Mouse (Mus musculus) hindbrain, embryonic 13.5 days (tissue): ENCODE results near the gene Szt2. TPM values are rescaled to one million over a fixed set of nuclear protein-coding genes. Genes with fewer than 3 reads are reported as not detected.

Source experiments
- ATAC-seq: fragments of 200-750 bp; cut with Nextera tagmentation; 2 replicates; pipeline ENCODE4 v1.8.0; 2017; ENCODE audit warnings: moderate TSS enrichment; ENCODE audit not compliant: low FRiP score
- H3K27ac ChIP-seq: fragments of 300-500 bp; sonication (generic); 2 replicates; pipeline ENCODE4 v1.5.1; 2015; ENCODE audit warnings: inconsistent platforms, mild to moderate bottlenecking, moderate library complexity
- H3K27me3 ChIP-seq: fragments of 300-500 bp; sonication (generic); 2 replicates; pipeline ENCODE4 v1.6.1; 2015; ENCODE audit warnings: mild to moderate bottlenecking, inconsistent platforms
- H3K36me3 ChIP-seq: fragments of 300-500 bp; sonication (generic); 2 replicates; pipeline ENCODE4 v1.6.1; 2015; ENCODE audit warnings: mild to moderate bottlenecking, inconsistent platforms
- H3K4me1 ChIP-seq: fragments of 300-500 bp; sonication (generic); replicated peaks from 2 replicates; pipeline ENCODE4 v1.6.1; 2015; ENCODE audit warnings: inconsistent platforms
- H3K4me2 ChIP-seq: fragments of 300-500 bp; sonication (generic); 2 replicates; pipeline ENCODE4 v1.6.1; 2015; ENCODE audit warnings: inconsistent platforms, mild to moderate bottlenecking, moderate library complexity
- H3K4me3 ChIP-seq: fragments of 300-500 bp; sonication (generic); 2 replicates; pipeline ENCODE4 v1.5.1; 2015; ENCODE audit warnings: mild to moderate bottlenecking, inconsistent platforms
- H3K9ac ChIP-seq: fragments of 300-500 bp; sonication (generic); 2 replicates; pipeline ENCODE4 v1.6.1; 2015; ENCODE audit warnings: mild to moderate bottlenecking, inconsistent platforms
- H3K9me3 ChIP-seq: fragments of 300-500 bp; sonication (generic); 2 replicates; pipeline ENCODE4 v1.6.1; 2016; ENCODE audit warnings: inconsistent platforms
- WGBS: fragments of 180-500 bp; shearing (Covaris S2); methylation state at CpG from one replicate; pipeline ENCODE4 v1.1.7; 2015; 5-methylcytosine and 5-hydroxymethylcytosine counted together
- polyA plus RNA-seq: library from polyadenylated mRNA; unstranded; fragments of >200 nt; fragmentation: Nextera tagmentation; extraction: Ambion mirVana; gene quantifications from 2 replicates; pipeline ENCODE4 v1.2.1, GENCODE M21; 2015

Gene Szt2
- polyA plus RNA-seq, 1 experiment from 2014 or later, result 10.6 TPM

- 73% methylated on average over 13 of the region's 13 CpGs for WGBS
- no peak overlapping the region for H3K4me3 ChIP-seq
- no peak overlapping the region for H3K4me2 ChIP-seq
- no peaks in the 10 kb centered on the region for H3K36me3 ChIP-seq
- peak; percentile 49; the same call in 1 of the 2 replicates for ATAC-seq
- no peak overlapping the region for H3K9ac ChIP-seq
- H3K27me3 ChIP-seq, result no peaks in the 10 kb centered on the region
- no peak overlapping the region for H3K27ac ChIP-seq
- no peaks in the 10 kb centered on the region for H3K9me3 ChIP-seq
- 0 out of 2 replicates have a peak, but pooled peaks cover 6% of the 10 kb centered on the region for H3K4me1 ChIP-seq
Measured at GRCm38 (mm10) chr4:118347529-118348309, 61.4 kb downstream of the Szt2 start.

DNA sequence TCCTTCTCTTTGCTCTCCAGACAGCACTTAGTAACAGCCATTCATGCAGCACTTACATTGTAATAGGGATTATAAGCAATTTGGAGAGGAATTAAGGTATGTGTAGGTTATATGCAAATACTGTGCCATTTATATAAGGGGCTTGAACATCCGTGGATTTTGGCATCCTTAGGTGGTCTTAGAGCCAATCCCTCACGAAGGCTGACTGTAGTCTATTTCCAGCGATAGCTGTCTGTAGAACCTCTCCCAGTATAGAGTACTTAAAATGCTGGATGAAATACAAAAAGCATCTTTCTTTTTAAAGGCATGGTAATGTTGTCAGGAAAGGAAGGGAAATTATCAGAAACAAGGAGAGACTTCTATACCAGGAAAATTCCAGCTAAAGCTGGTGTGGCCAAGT, 67.6 kb downstream of the Szt2 start:
- H3K4me1 ChIP-seq, result no peaks in the 10 kb centered on the region
- ATAC-seq, result no peak
- no peak overlapping the region for H3K4me2 ChIP-seq
- H3K9ac ChIP-seq, result no peak overlapping the region
- WGBS, result 87% methylated on average over 3 of the region's 3 CpGs
- no peaks in the 10 kb centered on the region for H3K9me3 ChIP-seq
- no peaks in the 10 kb centered on the region for H3K36me3 ChIP-seq
- H3K27ac ChIP-seq, result no peak overlapping the region
- no peaks in the 10 kb centered on the region for H3K27me3 ChIP-seq
- H3K4me3 ChIP-seq, result no peak overlapping the region

DNA sequence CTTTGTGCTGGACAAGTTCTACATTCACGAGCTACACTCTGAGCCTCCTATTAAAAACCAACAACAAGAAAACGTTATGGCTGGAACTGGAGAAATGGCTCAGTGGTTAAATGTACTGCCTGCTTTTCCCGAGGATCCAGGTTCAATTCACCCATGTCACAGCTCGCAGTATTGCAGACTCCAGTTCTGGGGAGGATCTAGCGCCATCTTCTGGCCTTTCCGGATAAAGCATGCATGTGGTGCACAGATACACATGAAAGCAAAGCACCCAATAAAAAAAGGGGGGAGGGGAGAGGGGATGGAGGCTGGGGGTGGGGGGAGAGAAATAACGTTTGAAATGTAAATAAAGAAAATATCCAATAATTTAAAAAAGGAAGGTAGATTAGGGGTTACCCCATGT, 72.4 kb downstream of the Szt2 start:
- no peak for ATAC-seq
- no peak overlapping the region for H3K4me2 ChIP-seq
- no peak overlapping the region for H3K27ac ChIP-seq
- H3K4me1 ChIP-seq, result no peaks in the 10 kb centered on the region
- no peak overlapping the region for H3K4me3 ChIP-seq
- no peaks in the 10 kb centered on the region for H3K27me3 ChIP-seq
- no peaks in the 10 kb centered on the region for H3K9me3 ChIP-seq
- 18% methylated on average over 7 of the region's 7 CpGs for whole genome bisulfite sequencing
- H3K9ac ChIP-seq, result no peak overlapping the region
- no peaks in the 10 kb centered on the region for H3K36me3 ChIP-seq

GRCm38 (mm10) chr4:118335991-118336390, 73.1 kb downstream of the Szt2 start:
- WGBS, result 80% methylated on average over 4 of the region's 4 CpGs
- ATAC-seq, result no peak

DNA sequence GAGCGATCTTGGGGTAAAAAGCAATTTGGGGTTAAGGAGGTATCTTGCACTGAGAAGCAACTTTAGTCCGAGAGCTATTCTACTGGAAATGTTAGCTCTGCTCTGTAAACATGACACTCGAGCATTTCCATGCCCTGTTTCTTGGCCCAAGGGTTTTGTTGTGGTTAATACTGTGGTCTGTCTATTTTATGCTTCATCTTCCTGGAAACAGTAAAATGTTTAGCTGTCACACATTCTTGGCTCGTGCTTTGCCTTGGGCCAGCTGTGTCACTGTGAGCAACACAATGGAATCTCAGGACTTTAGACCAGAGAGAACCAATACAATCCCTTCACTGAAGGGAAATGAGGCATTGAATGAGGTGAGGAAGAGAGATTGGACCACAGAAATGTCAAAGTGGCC, 77.3 kb downstream of the Szt2 start:
- H3K9ac ChIP-seq, result no peak overlapping the region
- no peak overlapping the region for H3K4me2 ChIP-seq
- H3K36me3 ChIP-seq, result no peaks in the 10 kb centered on the region
- no peak for ATAC-seq
- H3K4me3 ChIP-seq, result no peak overlapping the region
- no peaks in the 10 kb centered on the region for H3K9me3 ChIP-seq
- no peak overlapping the region for H3K27ac ChIP-seq
- 73% methylated on average over 4 of the region's 4 CpGs for WGBS
- no peaks in the 10 kb centered on the region for H3K4me1 ChIP-seq
- no peaks in the 10 kb centered on the region for H3K27me3 ChIP-seq

More at GRCm38 (mm10) chr4:118335991-118336390, 73.1 kb downstream of the Szt2 start:
- Histone ChIP-seq H3K4me2 (no peak overlapping the region), H3K9ac (no peak overlapping the region), H3K9me3 (no peaks in the 10 kb centered on the region), H3K27ac (no peak overlapping the region), H3K4me3 (no peak overlapping the region), H3K36me3 (no peaks in the 10 kb centered on the region), H3K4me1 (no peaks in the 10 kb centered on the region), H3K27me3 (no peaks in the 10 kb centered on the region)

DNA sequence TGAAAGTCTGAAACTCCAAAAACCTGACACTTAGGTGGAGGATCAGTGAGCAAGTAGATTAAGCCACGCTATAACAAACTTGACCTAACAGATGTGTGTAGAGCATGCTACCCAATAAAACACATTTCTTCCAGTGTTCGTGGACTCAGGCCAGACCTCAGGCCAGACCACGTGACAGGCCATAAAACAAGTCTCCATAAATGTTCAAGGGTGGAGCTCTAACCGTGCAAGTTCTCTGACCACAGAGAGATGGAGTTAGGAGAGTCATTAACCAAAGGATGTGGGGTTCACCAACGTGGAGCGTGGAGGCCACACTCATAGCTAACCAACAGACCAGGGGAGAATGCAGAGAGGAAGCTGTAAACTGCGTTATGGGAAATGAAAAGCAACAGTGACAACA, 82.6 kb downstream of the Szt2 start:
- no peak overlapping the region for H3K4me3 ChIP-seq
- no peaks in the 10 kb centered on the region for H3K27me3 ChIP-seq
- H3K4me2 ChIP-seq, result no peak overlapping the region
- WGBS, result 83% methylated on average over 7 of the region's 7 CpGs
- H3K9ac ChIP-seq, result no peak overlapping the region
- H3K27ac ChIP-seq, result no peak overlapping the region
- no peaks in the 10 kb centered on the region for H3K4me1 ChIP-seq
- H3K36me3 ChIP-seq, result no peaks in the 10 kb centered on the region
- ATAC-seq, result no peak
- no peaks in the 10 kb centered on the region for H3K9me3 ChIP-seq

- 68% methylated on average over 2 of the region's 2 CpGs for WGBS
- ATAC-seq, result no peak
- no peaks in the 10 kb centered on the region for H3K9me3 ChIP-seq
- no peak overlapping the region for H3K27ac ChIP-seq
- H3K4me2 ChIP-seq, result no peak overlapping the region
- no peaks in the 10 kb centered on the region for H3K36me3 ChIP-seq
- H3K4me3 ChIP-seq, result no peak overlapping the region
- no peak overlapping the region for H3K9ac ChIP-seq
- H3K4me1 ChIP-seq, result peaks cover 13% of the 10 kb centered on the region
- no peaks in the 10 kb centered on the region for H3K27me3 ChIP-seq
Measured at GRCm38 (mm10) chr4:118320636-118321035, 88.4 kb downstream of the Szt2 start.

- Histone ChIP-seq H3K9me3 (no peaks in the 10 kb centered on the region), H3K4me1 (peaks cover 13% of the 10 kb centered on the region), H3K27ac (peak overlapping the region; percentile 70; the same call in 1 of the 2 replicates), H3K4me3 (no peak overlapping the region), H3K36me3 (no peaks in the 10 kb centered on the region), H3K27me3 (no peaks in the 10 kb centered on the region), H3K9ac (0 out of 2 replicates have a peak overlapping the region, but pooled peaks have one; percentile 8), H3K4me2 (peak overlapping the region; percentile 34)
- ATAC-seq, result no peak; the same call in 1 of the 2 replicates
- 41% methylated on average over 8 of the region's 8 CpGs for WGBS
Measured at GRCm38 (mm10) chr4:118319706-118320344, 89.2 kb downstream of the Szt2 start.

DNA sequence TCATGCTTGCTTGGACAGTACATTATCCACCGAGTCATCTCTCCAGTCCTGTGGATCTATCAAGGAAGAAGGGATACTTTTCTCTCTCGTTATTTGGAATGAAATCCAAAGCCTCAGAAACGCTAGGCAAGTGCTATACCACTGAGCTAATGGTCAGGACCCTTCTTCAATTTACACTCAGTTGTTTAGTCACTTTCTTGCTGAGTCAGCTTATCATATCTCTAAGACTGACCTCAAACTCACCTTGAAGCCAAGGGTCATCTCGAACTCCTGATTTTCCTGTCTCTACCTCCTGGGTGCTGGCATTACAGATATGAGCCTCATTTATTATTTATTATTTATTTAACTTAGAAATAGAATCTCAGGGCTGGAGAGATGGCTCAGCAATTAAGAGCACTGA, 92.4 kb downstream of the Szt2 start:
- ATAC-seq, result no peak
- no peak overlapping the region for H3K27ac ChIP-seq

GRCm38 (mm10) chr4:118315286-118315685, 93.8 kb downstream of the Szt2 start:
- no peak overlapping the region for H3K4me3 ChIP-seq
- WGBS, result 56% methylated on average over 8 of the region's 8 CpGs
- H3K36me3 ChIP-seq, result no peaks in the 10 kb centered on the region

More for the DNA sequence above, 92.4 kb downstream of the Szt2 start:
- Histone ChIP-seq H3K9me3 (no peaks in the 10 kb centered on the region), H3K27me3 (no peaks in the 10 kb centered on the region), H3K36me3 (no peaks in the 10 kb centered on the region), H3K4me3 (no peak overlapping the region), H3K4me1 (peaks cover 13% of the 10 kb centered on the region), H3K4me2 (no peak overlapping the region), H3K9ac (no peak overlapping the region)
- WGBS, result 89% methylated on average over 4 of the region's 4 CpGs

More at GRCm38 (mm10) chr4:118315286-118315685, 93.8 kb downstream of the Szt2 start:
- Histone ChIP-seq H3K27ac (no peak overlapping the region), H3K4me2 (no peak overlapping the region), H3K4me1 (peaks cover 12% of the 10 kb centered on the region), H3K9ac (no peak overlapping the region), H3K9me3 (no peaks in the 10 kb centered on the region), H3K27me3 (no peaks in the 10 kb centered on the region)
- ATAC-seq, result no peak
